Mouse (Mus musculus) stomach, embryonic 15.5 days (tissue): ENCODE data around the gene Lrfn5. TPM values are rescaled to one million over a fixed set of nuclear protein-coding genes. Genes with fewer than 3 reads are reported as not detected.
A peak's percentile ranks its signal among the peaks of the same experiment; 100 is the strongest.

ENCODE experiments used
- ATAC-seq: fragments of 200-750 bp; cut with Nextera tagmentation; 2 replicates; pipeline ENCODE4 v1.8.0; 2017; ENCODE audit warnings: low read depth, moderate number of reproducible peaks, moderate TSS enrichment; ENCODE audit not compliant: insufficient read depth, low FRiP score
- H3K27ac ChIP-seq: fragments of 300-500 bp; sonication (generic); 2 replicates; pipeline ENCODE4 v1.5.1; 2015; ENCODE audit warnings: mild to moderate bottlenecking, inconsistent platforms
- H3K27me3 ChIP-seq: fragments of 300-500 bp; sonication (generic); replicated peaks from 2 replicates; pipeline ENCODE4 v1.6.1; 2015; ENCODE audit warnings: inconsistent platforms
- H3K36me3 ChIP-seq: fragments of 300-500 bp; sonication (generic); 2 replicates; pipeline ENCODE4 v1.6.1; 2015; ENCODE audit warnings: inconsistent platforms
- H3K4me1 ChIP-seq: fragments of 300-500 bp; sonication (generic); 2 replicates; pipeline ENCODE4 v1.6.1; 2015; ENCODE audit warnings: inconsistent platforms
- H3K4me2 ChIP-seq: fragments of 300-500 bp; sonication (generic); 2 replicates; pipeline ENCODE4 v1.6.1; 2015; ENCODE audit warnings: mild to moderate bottlenecking, inconsistent platforms
- H3K4me3 ChIP-seq: fragments of 300-500 bp; sonication (generic); replicated peaks from 2 replicates; pipeline ENCODE4 v1.5.1; 2015; ENCODE audit warnings: inconsistent platforms
- H3K9ac ChIP-seq: fragments of 300-500 bp; sonication (generic); 2 replicates; pipeline ENCODE4 v1.6.1; 2015; ENCODE audit warnings: inconsistent platforms
- H3K9me3 ChIP-seq: fragments of 300-500 bp; sonication (generic); 2 replicates; pipeline ENCODE4 v1.6.1; 2016; ENCODE audit warnings: inconsistent platforms
- WGBS: fragments of 180-500 bp; shearing (Covaris S2); methylation state at CpG from one replicate; pipeline ENCODE4 v1.1.7; 2015; 5-methylcytosine and 5-hydroxymethylcytosine counted together
- polyA plus RNA-seq: library from polyadenylated mRNA; unstranded; fragments of >200 nt; fragmentation: Nextera tagmentation; extraction: Ambion mirVana; gene quantifications from 2 replicates; pipeline ENCODE4 v1.2.1, GENCODE M21; 2015

Gene Lrfn5
- 1.0 and 1.2 TPM in 2 replicates for polyA plus RNA-seq

- H3K9ac ChIP-seq = no peak within 1 kb of the TSS
- under 1% methylated on average over 40 of the region's 50 CpGs for WGBS
- peak within 1 kb of the TSS; percentile 51 for H3K4me3 ChIP-seq
- H3K36me3 ChIP-seq = no peaks in the 10 kb centered on the region
- peaks cover 9% of the 10 kb centered on the region for H3K4me1 ChIP-seq
- ATAC-seq = peak; percentile 88
- peak within 1 kb of the TSS; percentile 85 for H3K4me2 ChIP-seq
- peaks cover 35% of the 10 kb centered on the region for H3K27me3 ChIP-seq
- no peaks in the 10 kb centered on the region for H3K9me3 ChIP-seq
- no peak within 1 kb of the TSS for H3K27ac ChIP-seq
Observed at GRCm38 (mm10) chr12:61522829-61523370, at the start of gene Lrfn5. Lrfn5 (plus strand) TSS chr12:61523150.

GRCm38 (mm10) chr12:61521501-61522147 is 1.3 kb upstream of the Lrfn5 start:
- ATAC-seq = no peak
- H3K36me3 ChIP-seq = no peaks in the 10 kb centered on the region
- H3K4me1 ChIP-seq = peaks cover 9% of the 10 kb centered on the region
- H3K27ac ChIP-seq = no peak overlapping the region
- H3K4me2 ChIP-seq = peak overlapping the region; percentile 38
- H3K4me3 ChIP-seq = peak overlapping the region; percentile 16
- H3K9ac ChIP-seq = no peak overlapping the region
- H3K27me3 ChIP-seq = peaks cover 35% of the 10 kb centered on the region
- 3% methylated on average over 20 of the region's 20 CpGs for WGBS
- H3K9me3 ChIP-seq = no peaks in the 10 kb centered on the region

DNA sequence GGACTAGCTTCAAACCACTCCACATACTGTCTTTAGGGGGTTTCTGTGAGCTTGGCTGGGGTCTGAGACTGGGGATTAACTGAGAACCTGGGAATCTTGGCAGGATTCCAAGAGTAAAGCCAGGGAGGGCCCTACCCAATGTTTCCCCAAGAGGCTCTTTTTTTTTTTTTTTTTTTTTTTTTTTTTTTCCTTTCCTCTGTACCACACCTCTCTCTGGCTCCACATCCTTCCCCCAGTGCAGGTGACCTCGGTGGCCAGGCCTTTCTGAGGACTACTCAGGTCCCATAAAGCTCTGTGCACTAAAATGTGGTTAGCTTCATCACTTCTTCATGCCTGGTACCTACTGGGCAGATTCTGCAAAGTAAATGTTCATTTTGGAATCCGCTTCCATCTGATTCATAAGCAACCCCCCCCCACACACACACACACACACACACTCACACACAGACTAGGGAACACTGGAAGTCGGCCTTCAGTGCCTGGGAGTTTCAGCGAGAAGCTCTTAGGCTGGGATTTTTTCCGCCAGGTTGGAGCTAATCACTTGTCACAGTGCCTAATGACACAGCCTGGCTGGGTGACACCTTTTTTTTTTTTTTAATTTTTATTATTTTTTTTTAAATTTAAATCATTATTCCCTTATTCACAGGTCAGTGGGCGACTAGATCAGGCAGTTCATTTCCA is 662 bp upstream of the Lrfn5 start:
- H3K4me2 ChIP-seq = peak overlapping the region; percentile 85

DNA sequence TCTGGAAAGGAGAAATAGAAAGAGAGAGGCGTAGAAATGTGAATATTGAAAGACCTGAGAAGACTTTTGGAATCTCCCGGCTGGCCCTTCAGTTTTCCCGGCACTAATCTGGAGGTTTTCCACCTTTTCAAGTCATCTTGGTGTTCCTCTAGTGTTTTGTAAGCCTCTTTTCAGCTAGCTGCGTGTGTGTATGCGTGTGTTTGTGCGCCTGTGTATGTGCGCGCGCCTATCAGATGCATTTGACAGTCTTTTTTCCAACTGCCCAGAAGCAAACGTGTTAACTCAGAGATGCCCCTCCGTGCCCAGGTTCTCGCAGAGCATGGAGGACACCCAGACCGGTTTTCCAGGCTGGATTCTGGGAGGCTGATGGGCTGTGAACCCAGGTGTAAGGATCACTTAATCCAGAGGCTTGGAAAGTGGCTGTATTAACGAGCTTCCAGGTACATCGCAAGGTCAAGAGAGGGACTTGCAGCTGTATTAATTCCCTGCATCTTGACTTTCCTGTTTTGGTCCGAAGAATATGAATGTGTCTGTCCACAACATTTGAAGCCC is 757 bp downstream of the Lrfn5 start:
- Histone ChIP-seq H3K4me3 (peak overlapping the region; percentile 51), H3K9me3 (no peaks in the 10 kb centered on the region), H3K9ac (no peak overlapping the region), H3K27me3 (peaks cover 35% of the 10 kb centered on the region), H3K27ac (no peak overlapping the region), H3K4me2 (peak overlapping the region; percentile 85), H3K4me1 (peaks cover 9% of the 10 kb centered on the region), H3K36me3 (no peaks in the 10 kb centered on the region)
- WGBS = 1% methylated on average over 16 of the region's 16 CpGs
- ATAC-seq = no peak

More for the DNA sequence above, 662 bp upstream of the Lrfn5 start:
- H3K9ac ChIP-seq = no peak overlapping the region
- ATAC-seq = peak; percentile 18; the same call in 1 of the 2 replicates
- H3K4me1 ChIP-seq = peaks cover 9% of the 10 kb centered on the region
- no peaks in the 10 kb centered on the region for H3K36me3 ChIP-seq
- peaks cover 35% of the 10 kb centered on the region for H3K27me3 ChIP-seq
- H3K9me3 ChIP-seq = no peaks in the 10 kb centered on the region
- WGBS = 5% methylated on average over 6 of the region's 6 CpGs
- peak overlapping the region; percentile 51 for H3K4me3 ChIP-seq
- no peak overlapping the region for H3K27ac ChIP-seq

GRCm38 (mm10) chr12:61524183-61524651 is 1.3 kb downstream of the Lrfn5 start:
- H3K9ac ChIP-seq = no peak overlapping the region
- WGBS = under 1% methylated on average over 33 of the region's 33 CpGs
- no peak for ATAC-seq

GRCm38 (mm10) chr12:61526199-61526598 is 3.2 kb downstream of the Lrfn5 start:
- no peak for ATAC-seq
- no peaks in the 10 kb centered on the region for H3K9me3 ChIP-seq
- WGBS = 3% methylated on average over 9 of the region's 9 CpGs
- H3K4me3 ChIP-seq = no peak overlapping the region
- H3K27me3 ChIP-seq = peaks cover 32% of the 10 kb centered on the region
- no peak overlapping the region for H3K4me2 ChIP-seq
- no peaks in the 10 kb centered on the region for H3K36me3 ChIP-seq
- H3K4me1 ChIP-seq = peaks cover 9% of the 10 kb centered on the region
- H3K27ac ChIP-seq = no peak overlapping the region
- no peak overlapping the region for H3K9ac ChIP-seq

More at GRCm38 (mm10) chr12:61524183-61524651, 1.3 kb downstream of the Lrfn5 start:
- no peak overlapping the region for H3K27ac ChIP-seq
- no peaks in the 10 kb centered on the region for H3K9me3 ChIP-seq
- H3K27me3 ChIP-seq = peaks cover 35% of the 10 kb centered on the region
- peak overlapping the region; percentile 85 for H3K4me2 ChIP-seq
- no peaks in the 10 kb centered on the region for H3K36me3 ChIP-seq
- H3K4me1 ChIP-seq = peaks cover 9% of the 10 kb centered on the region
- H3K4me3 ChIP-seq = peak overlapping the region; percentile 51

DNA sequence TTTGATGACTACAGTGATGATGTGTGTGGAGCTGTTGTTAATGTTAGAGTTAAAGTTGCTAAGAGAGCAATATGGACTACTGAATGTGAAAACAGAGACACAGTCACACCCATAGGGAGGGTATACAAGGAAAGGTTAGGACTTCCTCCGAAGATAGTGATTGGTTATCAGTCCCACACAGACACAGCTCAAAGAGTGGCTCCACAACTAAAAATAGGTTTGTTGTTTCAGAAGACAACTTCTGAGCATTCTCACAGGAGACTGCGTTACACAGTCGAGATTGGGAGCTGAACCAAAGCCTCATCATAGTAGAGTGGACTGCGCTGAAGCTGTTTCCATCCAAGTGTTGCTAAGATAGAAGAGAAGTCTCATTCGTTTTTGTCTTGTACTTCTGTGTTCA is 57.0 kb downstream of the Lrfn5 start:
- Histone ChIP-seq H3K9ac (no peak overlapping the region), H3K4me3 (no peak overlapping the region), H3K4me1 (no peaks in the 10 kb centered on the region), H3K36me3 (no peaks in the 10 kb centered on the region), H3K4me2 (no peak overlapping the region), H3K27ac (no peak overlapping the region), H3K9me3 (no peaks in the 10 kb centered on the region), H3K27me3 (no peaks in the 10 kb centered on the region)
- no peak for ATAC-seq
- WGBS = 84% methylated on average over 5 of the region's 5 CpGs

DNA sequence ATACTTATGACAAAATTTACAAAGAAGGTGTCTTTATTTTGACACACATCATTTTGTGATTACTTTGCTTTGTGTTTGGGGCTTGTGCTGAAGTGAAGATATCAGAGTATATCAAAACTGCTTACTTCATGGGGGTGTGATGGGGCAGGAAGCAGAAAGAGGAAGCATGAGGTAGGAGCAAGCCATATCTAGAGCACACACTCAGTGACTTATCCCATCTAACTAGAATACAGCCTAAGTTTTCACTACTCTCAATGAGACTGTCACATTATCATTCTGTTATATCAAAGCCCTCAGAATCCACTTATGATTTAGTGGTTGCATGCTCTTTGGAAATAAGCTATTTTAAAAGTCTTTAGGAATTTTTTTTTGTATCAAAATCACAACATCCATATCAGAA is 77.4 kb downstream of the Lrfn5 start:
- H3K4me3 ChIP-seq = no peak overlapping the region
- no peaks in the 10 kb centered on the region for H3K27me3 ChIP-seq
- no peak overlapping the region for H3K27ac ChIP-seq
- H3K9ac ChIP-seq = no peak overlapping the region
- H3K9me3 ChIP-seq = no peaks in the 10 kb centered on the region
- no peaks in the 10 kb centered on the region for H3K36me3 ChIP-seq
- H3K4me2 ChIP-seq = no peak overlapping the region
- ATAC-seq = no peak
- H3K4me1 ChIP-seq = no peaks in the 10 kb centered on the region

GRCm38 (mm10) chr12:61607871-61608270 is 84.9 kb downstream of the Lrfn5 start:
- no peak overlapping the region for H3K4me2 ChIP-seq
- WGBS = 88% methylated on average over 3 of the region's 3 CpGs
- H3K9me3 ChIP-seq = no peaks in the 10 kb centered on the region
- H3K4me3 ChIP-seq = no peak overlapping the region
- no peaks in the 10 kb centered on the region for H3K36me3 ChIP-seq
- H3K4me1 ChIP-seq = no peaks in the 10 kb centered on the region
- ATAC-seq = no peak
- no peaks in the 10 kb centered on the region for H3K27me3 ChIP-seq
- H3K9ac ChIP-seq = no peak overlapping the region
- no peak overlapping the region for H3K27ac ChIP-seq

GRCm38 (mm10) chr12:61610081-61610480 is 87.1 kb downstream of the Lrfn5 start:
- WGBS = 73% methylated on average over 1 of the region's 1 CpGs
- H3K27me3 ChIP-seq = no peaks in the 10 kb centered on the region

DNA sequence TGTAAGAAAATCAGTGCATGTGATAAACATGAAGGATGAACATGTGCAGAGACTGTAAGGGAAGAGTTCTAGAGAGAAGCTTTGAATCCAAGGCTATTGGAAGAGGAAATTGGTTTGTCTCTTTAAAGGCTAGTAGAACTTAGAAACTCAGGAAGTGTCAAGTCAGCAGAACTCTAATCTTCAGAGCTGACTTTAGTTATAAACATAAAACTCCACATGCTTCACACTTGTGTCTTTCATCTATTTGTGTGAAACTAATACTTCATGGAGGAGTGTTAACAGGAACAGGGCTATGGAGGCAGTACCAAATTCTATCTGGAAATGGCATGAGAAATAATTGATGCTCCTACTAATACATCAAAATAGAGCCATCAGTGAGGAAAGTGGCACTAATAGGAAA is 101.6 kb downstream of the Lrfn5 start:
- no peak for ATAC-seq
- Histone ChIP-seq H3K9me3 (no peaks in the 10 kb centered on the region), H3K27ac (no peak overlapping the region), H3K27me3 (no peaks in the 10 kb centered on the region), H3K36me3 (no peaks in the 10 kb centered on the region), H3K4me2 (no peak overlapping the region), H3K4me3 (no peak overlapping the region), H3K9ac (no peak overlapping the region), H3K4me1 (no peaks in the 10 kb centered on the region)

More at GRCm38 (mm10) chr12:61610081-61610480, 87.1 kb downstream of the Lrfn5 start:
- no peak overlapping the region for H3K4me2 ChIP-seq
- ATAC-seq = no peak
- H3K9me3 ChIP-seq = no peaks in the 10 kb centered on the region
- no peak overlapping the region for H3K4me3 ChIP-seq
- no peaks in the 10 kb centered on the region for H3K4me1 ChIP-seq
- H3K27ac ChIP-seq = no peak overlapping the region
- H3K36me3 ChIP-seq = no peaks in the 10 kb centered on the region
- H3K9ac ChIP-seq = no peak overlapping the region

- no peak overlapping the region for H3K27ac ChIP-seq
- H3K4me2 ChIP-seq = no peak overlapping the region
- no peak for ATAC-seq
- no peak overlapping the region for H3K9ac ChIP-seq
- H3K4me3 ChIP-seq = no peak overlapping the region
- no peaks in the 10 kb centered on the region for H3K27me3 ChIP-seq
- 79% methylated on average over 5 of the region's 5 CpGs for WGBS
- H3K9me3 ChIP-seq = no peaks in the 10 kb centered on the region
- no peaks in the 10 kb centered on the region for H3K36me3 ChIP-seq
- no peaks in the 10 kb centered on the region for H3K4me1 ChIP-seq
Observed at GRCm38 (mm10) chr12:61654380-61654779, 131.4 kb downstream of the Lrfn5 start.
